ENCODE assay signal across 24 mouse cellular contexts in genomic region chr7:102347327-102347726, GRCm38 (mm10).
DNase-seq lines count a peak whose midpoint lies in the region; ATAC-seq lines count a peak whose summit lies in the region.
"Had no signal": no experiment of that assay in that cellular context is flagged by ENCODE, and none has a peak within 500 bp of the region (broad histone marks: within the 10 kb centered on the region; RNA-seq: fewer than 3 reads in every experiment).

No protein-coding gene starts in this region.

- peak; percentile 15 for DNase-seq in lung, postnatal 25 days (ENCODE audit: low spot score)
- DNase-seq in lung, adult 18-20 months: no peak
- no peak for DNase-seq in cerebellum, postnatal 36 days
- DNase-seq in kidney, postnatal 10 days: no peak
- DNase-seq in cerebellum, adult 9-11 months: no peak
- DNase-seq: adrenal gland, postnatal 25 days; cerebellum, adult 18-20 months; cerebellum, postnatal 14 days; gastrocnemius, postnatal 25 days; heart, adult 2 months; heart, postnatal 14 days; kidney, adult 2 months; layer of hippocampus, postnatal 36 days; left cerebral cortex, postnatal 4 days; liver, postnatal 0 days; thymus, adult 18-20 months; thymus, postnatal 25 days had no signal

- ATAC-seq in CD4-positive, CD25-positive, alpha-beta regulatory T cell, adult 4 months: peak; percentile 88
- ATAC-seq in inflammation-experienced regulatory T-cells, adult 6 months: peak; percentile 88
- ATAC-seq: forebrain, embryonic 13.5 days; intestine, embryonic 15.5 days; liver, embryonic 12.5 days; liver, postnatal 0 days; lung, postnatal 0 days; midbrain, embryonic 16.5 days had no signal
